Mouse (Mus musculus) brain, embryonic 14.5 days (tissue): ENCODE data around the gene Ppp2r5c.

Experiments used
- CTCF ChIP-seq: fragments of 200-500 bp; IDR thresholded peaks from 2 replicates; pipeline ENCODE4 v1.5.1; 2012; ENCODE audit warnings: inconsistent platforms, mild to moderate bottlenecking, moderate library complexity, borderline replicate concordance; ENCODE audit not compliant: insufficient read depth, insufficient read length; ENCODE audit errors: extremely low read depth
- POLR2A ChIP-seq: fragments of 200-500 bp; IDR thresholded peaks from 2 replicates; pipeline ENCODE4 v1.6.1; 2012; ENCODE audit warnings: mild to moderate bottlenecking, inconsistent platforms, borderline replicate concordance; ENCODE audit not compliant: poor library complexity, insufficient read depth, insufficient read length, severe bottlenecking; ENCODE audit errors: extremely low read depth

DNA sequence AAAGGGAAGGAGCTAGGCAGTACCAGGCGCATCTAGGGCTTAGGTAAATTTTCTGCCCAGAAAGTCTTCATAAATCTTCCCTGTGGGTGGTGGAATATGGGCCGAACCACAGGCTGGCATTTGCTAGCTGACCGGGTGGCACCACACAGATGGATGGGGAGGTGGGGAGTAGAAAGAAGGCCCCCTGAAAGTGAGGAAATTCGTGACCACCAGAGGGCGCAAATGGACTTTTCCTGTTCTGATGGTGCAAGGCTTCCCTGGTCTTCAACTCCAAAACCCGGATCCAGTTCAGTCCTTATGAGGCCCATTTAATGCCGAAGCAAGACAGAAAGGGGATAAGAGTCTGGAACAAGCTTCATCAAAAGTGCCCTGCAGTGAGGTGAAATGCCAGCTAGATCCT is 151.6 kb downstream of the Ppp2r5c start:
- TF ChIP-seq CTCF (peak; percentile 80), POLR2A (no peak)
